Mouse (Mus musculus) frontal cortex, adult (tissue): ENCODE measurements around the gene Mrpl33.

Source experiments
- ATAC-seq: cut with Nextera tagmentation; 2 replicates; pipeline ENCODE4 v1.9.2; 2017; ENCODE audit warnings: mild to moderate bottlenecking, moderate library complexity, mixed read lengths; ENCODE audit not compliant: low TSS enrichment

The Mrpl33 gene

GRCm38 (mm10) chr5:31640542-31640941 lies 43.8 kb downstream of the Mrpl33 start:
- no peak for ATAC-seq

- no peak for ATAC-seq
Observed at GRCm38 (mm10) chr5:31642300-31642699, 45.6 kb downstream of the Mrpl33 start.

GRCm38 (mm10) chr5:31644272-31644671 lies 47.5 kb downstream of the Mrpl33 start:
- ATAC-seq = no peak

- ATAC-seq = peak; percentile 47; the same call in 1 of the 2 replicates
Observed at GRCm38 (mm10) chr5:31644847-31645246, 48.1 kb downstream of the Mrpl33 start.

GRCm38 (mm10) chr5:31645798-31646197 lies 49.1 kb downstream of the Mrpl33 start:
- no peak for ATAC-seq

GRCm38 (mm10) chr5:31646574-31646973 lies 49.8 kb downstream of the Mrpl33 start:
- ATAC-seq = no peak

GRCm38 (mm10) chr5:31647327-31647726 lies 50.6 kb downstream of the Mrpl33 start:
- no peak for ATAC-seq

GRCm38 (mm10) chr5:31650518-31651288 lies 54.0 kb downstream of the Mrpl33 start:
- no peak for ATAC-seq

GRCm38 (mm10) chr5:31655688-31656190 lies 59.0 kb downstream of the Mrpl33 start:
- no peak for ATAC-seq

GRCm38 (mm10) chr5:31666176-31666575 lies 69.4 kb downstream of the Mrpl33 start:
- ATAC-seq = no peak

GRCm38 (mm10) chr5:31668325-31668968 lies 71.7 kb downstream of the Mrpl33 start:
- no peak for ATAC-seq

GRCm38 (mm10) chr5:31669984-31670383 lies 73.2 kb downstream of the Mrpl33 start:
- ATAC-seq = no peak

GRCm38 (mm10) chr5:31671137-31671536 lies 74.4 kb downstream of the Mrpl33 start:
- ATAC-seq = no peak

- ATAC-seq = no peak
Observed at GRCm38 (mm10) chr5:31673431-31673830, 76.7 kb downstream of the Mrpl33 start.

GRCm38 (mm10) chr5:31678000-31678399 lies 81.3 kb downstream of the Mrpl33 start:
- ATAC-seq = no peak

- no peak for ATAC-seq
Observed at GRCm38 (mm10) chr5:31680183-31680582, 83.4 kb downstream of the Mrpl33 start.

- no peak for ATAC-seq
Observed at GRCm38 (mm10) chr5:31682305-31682704, 85.6 kb downstream of the Mrpl33 start.

- ATAC-seq = no peak
Observed at GRCm38 (mm10) chr5:31686040-31686439, 89.3 kb downstream of the Mrpl33 start.

- ATAC-seq = no peak
Observed at GRCm38 (mm10) chr5:31687972-31688371, 91.2 kb downstream of the Mrpl33 start.

GRCm38 (mm10) chr5:31693191-31693590 lies 96.5 kb downstream of the Mrpl33 start:
- ATAC-seq = no peak

- no peak for ATAC-seq
Observed at GRCm38 (mm10) chr5:31696971-31697643, 100.4 kb downstream of the Mrpl33 start, which contains the start of gene Rbks. TSS of gene Rbks (minus strand) at chr5:31697627.

GRCm38 (mm10) chr5:31697644-31698296 lies 101.0 kb downstream of the Mrpl33 start, which contains the start of gene Babam2:
TSS of gene Babam2 (plus strand) at chr5:31697684.
- ATAC-seq = peak; percentile 87
